Mouse (Mus musculus): ENCODE results near the gene Myt1.

DNA sequence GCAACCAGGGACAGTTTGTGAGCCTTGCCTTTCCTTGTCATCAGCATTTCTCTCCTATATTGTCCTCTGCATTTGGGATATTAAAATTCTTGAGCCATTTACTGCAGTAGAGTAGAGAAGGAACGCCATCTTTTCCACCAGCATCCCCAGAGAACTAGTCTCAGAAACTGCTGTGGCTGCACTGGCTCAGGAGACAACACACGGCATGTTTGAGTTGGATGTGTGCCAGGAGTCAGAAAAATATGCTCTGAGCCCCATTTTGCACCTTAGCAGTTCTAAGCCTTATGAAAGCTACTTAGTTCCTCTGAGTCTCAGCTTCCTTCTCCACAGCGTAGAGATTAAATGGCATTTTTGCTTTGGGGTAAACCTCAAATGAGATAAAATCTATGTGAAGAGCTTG lies 46.1 kb upstream of the Myt1 start:
- no peak for TF ChIP-seq POLR2A (IDR thresholded peaks at IDR 0.05; ENCODE audit: low read depth, low read length)
- TF ChIP-seq CTCF (conservative IDR thresholded peaks at IDR 0.05; ENCODE audit: insufficient read depth, insufficient read length, low read depth, low read length): no peak
